Mouse (Mus musculus): ENCODE results near the gene Ifi27.

- TF ChIP-seq CTCF (IDR thresholded peaks at IDR 0.05) (no peak), POLR2A (IDR thresholded peaks at IDR 0.05; ENCODE audit: insufficient read depth, low read depth, low read length) (no peak)
Observed at GRCm38 (mm10) chr12:103477461-103478015, 43.5 kb downstream of the Ifi27 start.

Measured in heart, adult 2 months (tissue).